Mouse (Mus musculus) limb, embryonic 15.5 days (tissue): ENCODE data around the gene Gfpt1. TPM values are rescaled to one million over a fixed set of nuclear protein-coding genes. Genes with fewer than 3 reads are reported as not detected.

Experiments used
- ATAC-seq: fragments of 200-750 bp; cut with Nextera tagmentation; 2 replicates; pipeline ENCODE4 v1.8.0; 2017; ENCODE audit warnings: low read depth, moderate TSS enrichment; ENCODE audit not compliant: insufficient number of reproducible peaks, low FRiP score, low TSS enrichment
- H3K27ac ChIP-seq: fragments of 300-500 bp; sonication (generic); 2 replicates; pipeline ENCODE4 v1.5.1; 2015; ENCODE audit warnings: moderate library complexity, mild to moderate bottlenecking, inconsistent platforms
- H3K27me3 ChIP-seq: fragments of 300-500 bp; sonication (generic); 2 replicates; pipeline ENCODE4 v1.6.1; 2015; ENCODE audit warnings: inconsistent platforms
- H3K36me3 ChIP-seq: fragments of 300-500 bp; sonication (generic); 2 replicates; pipeline ENCODE4 v1.6.1; 2015; ENCODE audit warnings: inconsistent platforms
- H3K4me1 ChIP-seq: fragments of 300-500 bp; sonication (generic); 2 replicates; pipeline ENCODE4 v1.6.1; 2015; ENCODE audit warnings: inconsistent platforms
- H3K4me2 ChIP-seq: fragments of 300-500 bp; sonication (generic); 2 replicates; pipeline ENCODE4 v1.6.1; 2015; ENCODE audit warnings: mild to moderate bottlenecking, inconsistent platforms
- H3K4me3 ChIP-seq: fragments of 300-500 bp; sonication (generic); 2 replicates; pipeline ENCODE4 v1.5.1; 2015; ENCODE audit warnings: mild to moderate bottlenecking, inconsistent platforms
- H3K9ac ChIP-seq: fragments of 300-500 bp; sonication (generic); 2 replicates; pipeline ENCODE4 v1.6.1; 2015; ENCODE audit warnings: inconsistent platforms
- H3K9me3 ChIP-seq: fragments of 300-500 bp; sonication (generic); 2 replicates; pipeline ENCODE4 v1.6.1; 2016; ENCODE audit warnings: inconsistent platforms
- WGBS: fragments of 180-500 bp; shearing (Covaris S2); methylation state at CpG from one replicate; pipeline ENCODE4 v1.1.7; 2015; 5-methylcytosine and 5-hydroxymethylcytosine counted together
- polyA plus RNA-seq: library from polyadenylated mRNA; unstranded; fragments of >200 nt; fragmentation: Nextera tagmentation; extraction: Ambion mirVana; gene quantifications from 2 replicates; pipeline ENCODE4 v1.2.1, GENCODE M21; 2015

The Gfpt1 gene
- polyA plus RNA-seq, 1 experiment from 2014 or later = 21.0 TPM

GRCm38 (mm10) chr6:87101955-87102353, 59.3 kb downstream of the Gfpt1 start:
- Histone ChIP-seq H3K27ac (peak overlapping the region; percentile 90), H3K4me3 (no peak overlapping the region), H3K9me3 (no peaks in the 10 kb centered on the region), H3K36me3 (no peaks in the 10 kb centered on the region), H3K4me2 (0 out of 2 replicates have a peak overlapping the region, but pooled peaks have one; percentile 12), H3K4me1 (peaks cover 52% of the 10 kb centered on the region), H3K9ac (no peak overlapping the region), H3K27me3 (no peaks in the 10 kb centered on the region)
- peak; percentile 65 for ATAC-seq
- WGBS = 10% methylated on average over 4 of the region's 4 CpGs

GRCm38 (mm10) chr6:87102421-87102911, 59.8 kb downstream of the Gfpt1 start:
- peak; percentile 77 for ATAC-seq
- Histone ChIP-seq H3K4me2 (0 out of 2 replicates have a peak overlapping the region, but pooled peaks have one; percentile 12), H3K9ac (no peak overlapping the region), H3K27me3 (no peaks in the 10 kb centered on the region), H3K9me3 (no peaks in the 10 kb centered on the region), H3K27ac (peak overlapping the region; percentile 90), H3K36me3 (no peaks in the 10 kb centered on the region), H3K4me1 (peaks cover 52% of the 10 kb centered on the region), H3K4me3 (no peak overlapping the region)
- 27% methylated on average over 7 of the region's 7 CpGs for WGBS

- no peaks in the 10 kb centered on the region for H3K9me3 ChIP-seq
- 52% methylated on average over 1 of the region's 1 CpGs for WGBS
- no peaks in the 10 kb centered on the region for H3K36me3 ChIP-seq
- peak overlapping the region; percentile 90; the same call in 1 of the 2 replicates for H3K27ac ChIP-seq
- H3K4me2 ChIP-seq = no peak overlapping the region
- H3K9ac ChIP-seq = no peak overlapping the region
- no peak for ATAC-seq
- H3K4me3 ChIP-seq = no peak overlapping the region
- peaks cover 48% of the 10 kb centered on the region for H3K4me1 ChIP-seq
- no peaks in the 10 kb centered on the region for H3K27me3 ChIP-seq
Measured at GRCm38 (mm10) chr6:87103314-87103713, 60.7 kb downstream of the Gfpt1 start.

GRCm38 (mm10) chr6:87104123-87104796, 61.6 kb downstream of the Gfpt1 start, which contains the start of gene D6Ertd527e:
Gene D6Ertd527e (plus strand): TSS chr6:87104746.
- no peak within 1 kb of the TSS for H3K4me3 ChIP-seq
- H3K9ac ChIP-seq = no peak within 1 kb of the TSS
- H3K4me1 ChIP-seq = peaks cover 43% of the 10 kb centered on the region
- no peaks in the 10 kb centered on the region for H3K27me3 ChIP-seq
- H3K27ac ChIP-seq = peak within 1 kb of the TSS; percentile 50; the same call in 1 of the 2 replicates
- H3K36me3 ChIP-seq = no peaks in the 10 kb centered on the region
- no peaks in the 10 kb centered on the region for H3K9me3 ChIP-seq
- H3K4me2 ChIP-seq = no peak within 1 kb of the TSS
- no peak for ATAC-seq
- 81% methylated on average over 11 of the region's 11 CpGs for WGBS

- Histone ChIP-seq H3K27me3 (no peaks in the 10 kb centered on the region), H3K4me1 (peaks cover 31% of the 10 kb centered on the region), H3K9ac (no peak overlapping the region), H3K9me3 (no peaks in the 10 kb centered on the region), H3K36me3 (no peaks in the 10 kb centered on the region), H3K4me2 (no peak overlapping the region), H3K4me3 (no peak overlapping the region), H3K27ac (peak overlapping the region; percentile 77)
- ATAC-seq = 0 out of 2 replicates have a peak, but pooled peaks have one; percentile 24
- WGBS = 83% methylated on average over 1 of the region's 1 CpGs
Measured at GRCm38 (mm10) chr6:87111493-87111892, 68.8 kb downstream of the Gfpt1 start.

GRCm38 (mm10) chr6:87112125-87112524, 69.5 kb downstream of the Gfpt1 start:
- Histone ChIP-seq H3K27ac (peak overlapping the region; percentile 77), H3K27me3 (no peaks in the 10 kb centered on the region), H3K4me1 (peaks cover 34% of the 10 kb centered on the region), H3K4me2 (no peak overlapping the region), H3K4me3 (no peak overlapping the region), H3K9ac (no peak overlapping the region), H3K9me3 (no peaks in the 10 kb centered on the region), H3K36me3 (no peaks in the 10 kb centered on the region)
- 51% methylated on average over 6 of the region's 6 CpGs for WGBS
- peak; percentile 61; the same call in 1 of the 2 replicates for ATAC-seq

- H3K27me3 ChIP-seq = no peaks in the 10 kb centered on the region
- no peak overlapping the region for H3K9ac ChIP-seq
- no peak for ATAC-seq
- H3K36me3 ChIP-seq = no peaks in the 10 kb centered on the region
- no peak overlapping the region for H3K4me3 ChIP-seq
- H3K4me2 ChIP-seq = no peak overlapping the region
- peak overlapping the region; percentile 13; the same call in 1 of the 2 replicates for H3K27ac ChIP-seq
- H3K9me3 ChIP-seq = no peaks in the 10 kb centered on the region
- peaks cover 37% of the 10 kb centered on the region for H3K4me1 ChIP-seq
- whole genome bisulfite sequencing = 71% methylated on average over 2 of the region's 2 CpGs
Measured at GRCm38 (mm10) chr6:87115981-87116380, 73.3 kb downstream of the Gfpt1 start.

- Histone ChIP-seq H3K4me3 (no peak overlapping the region), H3K27me3 (no peaks in the 10 kb centered on the region), H3K4me1 (peaks cover 32% of the 10 kb centered on the region), H3K27ac (no peak overlapping the region), H3K36me3 (no peaks in the 10 kb centered on the region), H3K9ac (no peak overlapping the region), H3K4me2 (no peak overlapping the region), H3K9me3 (no peaks in the 10 kb centered on the region)
- no peak for ATAC-seq
- 73% methylated on average over 7 of the region's 7 CpGs for WGBS
Measured at GRCm38 (mm10) chr6:87116596-87116995, 74.0 kb downstream of the Gfpt1 start.

- ATAC-seq = no peak
- H3K9ac ChIP-seq = no peak overlapping the region
- no peaks in the 10 kb centered on the region for H3K9me3 ChIP-seq
- H3K27ac ChIP-seq = no peak overlapping the region
- no peaks in the 10 kb centered on the region for H3K36me3 ChIP-seq
- WGBS = 78% methylated on average over 20 of the region's 20 CpGs
- no peaks in the 10 kb centered on the region for H3K27me3 ChIP-seq
- no peak overlapping the region for H3K4me3 ChIP-seq
- H3K4me1 ChIP-seq = peaks cover 21% of the 10 kb centered on the region
- no peak overlapping the region for H3K4me2 ChIP-seq
Measured at GRCm38 (mm10) chr6:87119066-87119837, 76.6 kb downstream of the Gfpt1 start.

GRCm38 (mm10) chr6:87119975-87120374, 77.3 kb downstream of the Gfpt1 start:
- 45% methylated on average over 4 of the region's 4 CpGs for WGBS
- H3K4me1 ChIP-seq = peaks cover 21% of the 10 kb centered on the region
- no peak overlapping the region for H3K27ac ChIP-seq
- no peak overlapping the region for H3K9ac ChIP-seq
- H3K4me2 ChIP-seq = no peak overlapping the region
- ATAC-seq = no peak
- no peak overlapping the region for H3K4me3 ChIP-seq
- H3K27me3 ChIP-seq = no peaks in the 10 kb centered on the region
- H3K36me3 ChIP-seq = no peaks in the 10 kb centered on the region
- no peaks in the 10 kb centered on the region for H3K9me3 ChIP-seq

- H3K27me3 ChIP-seq = no peaks in the 10 kb centered on the region
Measured at GRCm38 (mm10) chr6:87120661-87121060, 78.0 kb downstream of the Gfpt1 start.

GRCm38 (mm10) chr6:87121961-87122360, 79.3 kb downstream of the Gfpt1 start:
- H3K4me1 ChIP-seq = peaks cover 14% of the 10 kb centered on the region
- H3K4me3 ChIP-seq = no peak overlapping the region
- ATAC-seq = no peak
- H3K36me3 ChIP-seq = no peaks in the 10 kb centered on the region
- H3K4me2 ChIP-seq = no peak overlapping the region
- no peak overlapping the region for H3K27ac ChIP-seq
- no peaks in the 10 kb centered on the region for H3K9me3 ChIP-seq
- WGBS = 69% methylated on average over 7 of the region's 7 CpGs
- H3K27me3 ChIP-seq = no peaks in the 10 kb centered on the region
- no peak overlapping the region for H3K9ac ChIP-seq

More at GRCm38 (mm10) chr6:87120661-87121060, 78.0 kb downstream of the Gfpt1 start:
- Histone ChIP-seq H3K9me3 (no peaks in the 10 kb centered on the region), H3K4me2 (no peak overlapping the region), H3K4me3 (no peak overlapping the region), H3K27ac (no peak overlapping the region), H3K4me1 (peaks cover 20% of the 10 kb centered on the region), H3K9ac (no peak overlapping the region), H3K36me3 (no peaks in the 10 kb centered on the region)
- ATAC-seq = no peak
- WGBS = 87% methylated on average over 6 of the region's 6 CpGs
